Comparison of ENCODE assay signal across 20 mouse cellular contexts in genomic region chr3:148422205-148422604, GRCm38 (mm10).
"Had no signal": no experiment of that assay in that cellular context is flagged by ENCODE, and none has a peak within 500 bp of the region (broad histone marks: within the 10 kb centered on the region; RNA-seq: fewer than 3 reads in every experiment).

No protein-coding gene starts in this region.

- H3K4me2 ChIP-seq: liver, embryonic 11.5 days; lung, embryonic 15.5 days; midbrain, embryonic 13.5 days had no signal

- ATAC-seq: midbrain, embryonic 13.5 days; midbrain, embryonic 16.5 days had no signal

- H3K4me3 ChIP-seq: layer of hippocampus, adult 2 months; left cerebral cortex, adult 2 months; lung, embryonic 15.5 days; megakaryocyte, embryonic 14.5 days; midbrain, embryonic 10.5 days; midbrain, embryonic 13.5 days had no signal

- H3K27me3 ChIP-seq: lung, embryonic 15.5 days had no signal

- H3K9me3 ChIP-seq: lung, embryonic 15.5 days; megakaryocyte, embryonic 14.5 days; midbrain, embryonic 10.5 days; midbrain, embryonic 13.5 days had no signal

- H3K9ac ChIP-seq: liver, embryonic 14.5 days; lung, embryonic 15.5 days; midbrain, embryonic 13.5 days had no signal

- H3K4me1 ChIP-seq: lung, embryonic 15.5 days had no signal

- H3K36me3 ChIP-seq: lung, embryonic 15.5 days; midbrain, embryonic 10.5 days; midbrain, embryonic 13.5 days had no signal

- H3K27ac ChIP-seq: layer of hippocampus, adult 2 months; left cerebral cortex, adult 2 months; liver, embryonic 14.5 days; lung, embryonic 15.5 days; midbrain, embryonic 10.5 days; midbrain, embryonic 13.5 days; stomach, postnatal 0 days had no signal

- DNase-seq: kidney, adult 11 months; kidney, adult 8-10 months; kidney, postnatal 14 days; layer of hippocampus, adult 9-11 months; lung, adult 18-20 months; lung, postnatal 10 days; lung, postnatal 36 days; thymus, adult 2 months; thymus, postnatal 14 days; thymus, postnatal 4 days had no signal
